Mouse (Mus musculus) lung, postnatal 4 days (tissue): Measurements from ENCODE around the gene Gm8300.
"Not testable (repeated sequence)": the region's sequence is repeated elsewhere in the genome, so short reads cannot be mapped to it uniquely, and the experiment has no call there.

Experiments
- DNase-seq, 2 experiments: peaks; one replicate each; pipeline ENCODE4 v3.0.0; 2021

Gene Gm8300

DNA sequence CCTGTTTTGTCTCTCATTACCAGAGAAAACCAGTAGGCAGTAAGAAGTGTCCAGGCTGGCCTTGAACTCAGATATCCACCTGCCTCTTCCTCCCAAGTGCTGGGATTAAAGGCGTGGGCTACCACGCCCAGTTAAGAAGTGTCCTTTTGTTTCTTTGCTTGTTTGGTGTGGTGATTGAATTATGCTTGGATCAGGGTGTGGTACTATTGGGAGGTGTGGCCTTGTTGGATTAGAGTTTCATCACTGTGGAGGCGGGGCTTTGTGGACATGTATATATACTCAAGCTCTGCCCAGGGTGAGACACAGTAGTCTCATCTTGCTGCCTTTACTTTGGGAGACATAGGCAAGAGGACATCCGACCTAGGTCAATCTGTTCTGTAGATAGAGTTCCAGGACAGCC, at the start of gene Gm8300:
Gene Gm8300, plus strand, starts transcription at position 301 of the 400 bp plus-strand sequence.
- DNase-seq, result not testable (repeated sequence)

DNA sequence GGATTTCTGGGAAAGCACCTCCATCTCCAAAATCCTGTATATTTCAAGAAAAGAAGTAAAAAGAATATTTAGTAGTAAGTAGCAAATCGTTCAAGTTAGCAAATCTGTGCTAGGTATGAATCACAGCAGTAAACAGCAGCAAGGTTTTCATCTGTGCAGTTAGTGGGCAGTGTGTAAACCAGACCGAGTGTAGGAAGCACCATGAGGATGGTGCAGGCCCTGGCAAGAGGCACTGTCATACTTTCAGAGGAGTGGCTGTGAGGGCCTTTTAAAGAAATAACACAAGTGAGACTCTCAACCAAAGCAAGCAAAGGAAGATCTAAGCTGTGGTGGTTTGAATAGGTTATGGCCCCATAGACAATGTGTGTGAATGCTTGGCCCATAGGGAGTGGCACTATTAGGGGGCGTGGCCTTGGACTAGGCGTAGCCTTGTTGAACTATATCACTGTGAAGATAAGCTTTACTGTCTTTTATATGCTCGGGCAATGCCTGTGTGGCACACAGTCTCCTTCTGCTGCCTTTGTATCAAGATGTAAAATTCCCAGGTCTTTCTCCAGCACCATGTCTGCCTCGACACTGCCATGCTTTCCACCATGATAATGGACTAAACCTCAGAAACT, 49.3 kb upstream of the Gm8300 start:
- no peak for DNase-seq

DNA sequence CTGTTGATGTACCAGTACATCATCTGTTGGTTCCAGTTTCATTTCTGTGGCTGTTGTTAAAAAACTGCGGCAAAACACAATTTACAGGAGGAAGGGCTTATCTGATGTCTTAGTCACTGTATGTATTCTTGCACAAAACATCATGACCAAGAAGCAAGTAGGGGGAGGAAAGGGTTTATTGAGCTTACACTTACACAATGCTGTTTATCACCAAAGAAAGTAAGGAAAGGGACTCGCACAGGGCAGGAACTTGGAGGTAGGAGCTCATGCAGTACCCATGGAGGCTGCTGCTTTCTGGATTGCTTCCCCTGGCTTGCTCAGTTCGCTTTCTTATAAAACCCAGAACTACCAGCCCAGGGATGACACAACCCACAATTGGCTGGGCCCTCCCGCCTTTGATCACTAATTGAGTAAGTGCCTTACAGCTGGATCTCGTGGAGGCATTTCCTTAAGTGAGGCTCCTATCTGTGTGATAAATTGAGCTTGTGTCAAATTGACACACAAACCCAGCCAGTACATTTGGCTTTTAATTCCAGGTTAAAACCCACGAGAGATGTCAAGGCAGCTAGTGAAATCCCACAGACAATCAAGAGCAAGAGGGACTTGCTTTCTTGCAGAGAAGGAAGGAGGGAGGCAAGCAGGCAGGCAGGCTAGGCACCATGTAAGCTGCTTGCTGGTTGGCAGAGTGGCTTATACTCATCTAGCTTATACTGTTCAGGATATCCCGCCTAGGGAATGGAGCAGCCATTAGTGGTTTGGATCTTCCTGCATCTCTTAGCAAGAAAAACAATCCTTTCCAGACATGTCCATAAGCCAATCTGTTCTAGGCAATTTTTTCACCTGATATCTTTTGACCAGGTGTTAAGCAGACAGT, 43.6 kb upstream of the Gm8300 start:
- no peak for DNase-seq

GRCm38 (mm10) chr12:87471421-87471963, 42.6 kb upstream of the Gm8300 start:
- DNase-seq, result no peak

GRCm38 (mm10) chr12:87471964-87472786, 41.9 kb upstream of the Gm8300 start, which contains the start of gene Snw1:
TSS of gene Snw1 (minus strand) at chr12:87472274.
- DNase-seq, result peak; percentile 95 to 96

GRCm38 (mm10) chr12:87474756-87475155, 39.4 kb upstream of the Gm8300 start:
- no peak for DNase-seq

DNA sequence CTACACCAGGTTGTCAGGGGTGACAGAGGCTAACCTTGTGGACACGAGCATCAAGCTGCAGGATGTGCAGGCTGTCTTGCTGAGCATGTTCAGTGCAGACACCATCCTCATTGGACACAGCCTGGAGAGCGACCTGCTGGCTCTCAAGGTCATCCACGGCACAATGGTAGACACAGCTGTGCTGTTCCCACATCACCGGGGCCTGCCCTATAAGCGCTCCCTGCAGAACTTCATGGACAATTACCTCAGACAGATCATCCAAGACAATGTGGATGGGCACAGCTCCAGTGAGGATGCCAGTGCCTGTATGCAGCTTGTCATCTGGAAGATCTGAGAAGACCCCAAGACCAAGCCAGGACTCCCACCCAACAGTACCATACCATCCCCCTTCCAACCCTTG, 31.6 kb upstream of the Gm8300 start:
- DNase-seq, result not testable (repeated sequence)

DNA sequence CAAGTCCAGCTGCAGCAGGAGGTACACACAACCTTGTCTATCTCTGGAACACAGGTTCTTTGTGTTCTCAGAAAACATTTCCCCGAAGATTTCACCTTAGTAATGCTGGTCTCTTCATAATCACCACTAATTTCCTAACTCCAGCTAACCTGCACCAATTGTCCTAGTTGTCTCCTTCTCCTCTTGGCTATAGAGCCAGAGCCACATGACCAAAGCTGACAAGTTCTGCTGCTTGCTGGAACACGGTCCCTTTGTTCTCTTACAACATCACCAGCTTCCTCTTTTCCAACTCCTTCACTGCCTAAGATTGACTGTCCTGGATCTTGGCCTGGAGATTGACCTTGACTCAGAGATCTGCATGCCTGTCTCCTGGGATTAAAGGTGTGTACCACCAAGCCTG, 25.4 kb upstream of the Gm8300 start:
- not testable (repeated sequence) for DNase-seq

DNA sequence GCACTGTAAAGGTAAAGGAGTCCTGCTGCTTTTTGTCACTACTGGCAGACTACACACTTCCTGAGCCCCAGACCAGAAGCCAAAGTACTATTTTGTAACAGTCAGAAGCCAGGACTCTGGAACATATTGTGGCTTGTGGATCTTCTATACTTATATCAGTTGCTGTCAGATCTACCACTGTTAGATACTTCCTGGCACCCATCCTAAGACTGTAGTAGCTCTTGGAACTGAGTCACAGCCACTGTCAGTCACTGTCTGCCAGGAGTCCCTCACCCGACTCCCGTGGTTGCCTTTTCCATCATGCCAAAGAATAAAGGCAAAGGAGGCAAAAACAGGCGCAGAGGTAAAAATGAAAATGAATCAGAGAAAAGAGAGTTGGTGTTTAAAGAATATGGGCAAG, 19.7 kb upstream of the Gm8300 start, which contains the start of gene Gm5788:
Gene Gm5788, plus strand, starts transcription at position 301 of the 400 bp plus-strand sequence.
- DNase-seq, result not testable (repeated sequence)

GRCm38 (mm10) chr12:87519616-87520015, 5.5 kb downstream of the Gm8300 start:
- not testable (repeated sequence) for DNase-seq

- DNase-seq, result no peak
Measured at GRCm38 (mm10) chr12:87543927-87544326, 29.8 kb downstream of the Gm8300 start.

GRCm38 (mm10) chr12:87550628-87551027, 36.5 kb downstream of the Gm8300 start:
- not testable (repeated sequence) for DNase-seq
